Mouse (Mus musculus) mesoderm, embryonic 11.5 days (tissue): ENCODE measurements around the gene Rabif.
A peak's percentile ranks its signal among the peaks of the same experiment; 100 is the strongest.

Source experiments
- DNase-seq: peaks from one replicate; pipeline ENCODE4 v3.0.0-alpha.2; 2012; ENCODE audit warnings: low read depth, low spot score

Rabif gene

DNA sequence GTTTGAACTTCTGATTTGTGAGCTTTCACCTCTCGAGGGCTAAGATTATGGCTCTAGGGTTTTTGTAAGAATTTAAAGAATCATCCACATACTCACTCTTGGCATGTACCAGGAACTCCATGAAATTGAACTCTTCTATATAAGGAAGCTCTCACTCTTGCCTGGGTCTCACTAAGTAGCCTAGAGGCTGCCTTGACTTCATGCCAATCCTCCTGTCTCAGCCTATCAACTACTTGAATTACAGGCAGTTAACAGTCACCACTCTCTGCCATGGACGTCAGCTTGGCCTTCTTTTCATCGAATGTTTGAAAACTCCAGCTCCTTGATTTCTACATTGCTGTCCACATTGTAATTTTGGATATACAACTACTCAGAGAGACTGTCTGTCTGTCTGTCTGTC lies 57.9 kb downstream of the Rabif start:
- no peak for DNase-seq

DNA sequence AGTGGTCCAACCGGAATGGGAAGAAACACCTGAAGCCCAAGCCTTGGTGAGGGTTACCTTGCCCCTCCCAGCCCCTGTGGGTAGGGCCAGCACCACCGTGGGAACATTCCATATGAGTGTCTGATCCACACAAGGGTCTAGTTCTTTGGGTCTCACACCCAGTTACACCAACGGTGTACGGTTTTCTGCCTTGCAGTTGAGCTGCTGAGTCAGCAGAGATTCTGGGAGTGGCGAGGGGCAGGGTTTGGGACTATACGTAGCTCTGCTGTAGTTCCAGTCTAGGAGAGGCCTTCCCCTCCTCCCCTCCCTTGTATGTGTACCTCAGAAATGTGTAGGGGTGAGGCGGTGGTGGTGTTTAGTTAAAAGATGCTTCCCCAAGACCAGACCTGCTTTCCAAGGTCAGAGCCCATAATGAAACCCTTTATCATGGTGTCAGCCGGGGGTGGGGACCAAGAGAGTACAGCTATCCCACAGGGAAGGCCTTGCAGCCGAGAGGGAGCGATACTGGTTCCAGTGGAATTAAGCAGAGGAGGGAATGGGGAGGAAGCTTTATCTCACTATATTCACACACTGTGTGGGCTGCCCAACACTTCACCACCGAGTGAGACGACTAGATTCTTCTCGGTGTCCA lies 60.9 kb downstream of the Rabif start:
- no peak for DNase-seq

DNA sequence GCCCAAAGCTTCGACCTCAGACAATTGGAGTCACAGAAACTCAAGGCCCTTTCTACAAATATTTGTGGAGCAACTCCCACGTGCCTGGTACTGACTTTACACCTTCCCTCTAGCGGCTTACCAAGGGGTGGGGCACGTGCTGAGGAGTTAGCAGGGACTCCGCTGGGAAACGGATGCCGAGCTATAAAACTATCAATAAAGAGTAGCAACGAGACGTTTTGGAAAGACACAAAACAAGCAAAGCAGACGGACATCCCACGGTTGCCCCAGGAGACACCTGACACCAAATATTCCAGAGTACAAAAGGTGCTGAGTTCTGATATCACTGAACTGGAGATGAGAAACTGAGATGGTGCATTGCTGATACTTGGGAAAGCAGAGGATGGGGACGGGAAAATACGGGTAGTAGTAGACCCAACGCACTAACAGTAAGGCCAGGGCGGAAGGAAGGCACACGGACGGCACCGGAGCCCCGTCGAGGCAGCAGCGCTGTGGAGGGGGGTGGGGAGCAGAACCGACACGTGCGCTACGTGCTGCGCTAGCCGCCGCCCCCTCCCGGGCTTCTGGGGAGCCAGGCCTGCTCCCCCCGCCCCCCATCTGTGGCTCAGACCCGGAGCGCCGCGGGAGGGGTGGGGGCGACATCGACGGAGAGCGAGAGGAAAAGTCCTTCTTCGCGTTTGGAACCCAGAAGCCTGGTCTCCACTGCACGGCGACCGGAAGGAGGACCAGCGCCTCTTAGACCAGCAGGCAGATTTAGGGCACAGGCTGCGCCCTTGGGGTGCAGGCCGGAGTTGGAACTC lies 61.6 kb downstream of the Rabif start:
- peak; percentile 20 for DNase-seq

DNA sequence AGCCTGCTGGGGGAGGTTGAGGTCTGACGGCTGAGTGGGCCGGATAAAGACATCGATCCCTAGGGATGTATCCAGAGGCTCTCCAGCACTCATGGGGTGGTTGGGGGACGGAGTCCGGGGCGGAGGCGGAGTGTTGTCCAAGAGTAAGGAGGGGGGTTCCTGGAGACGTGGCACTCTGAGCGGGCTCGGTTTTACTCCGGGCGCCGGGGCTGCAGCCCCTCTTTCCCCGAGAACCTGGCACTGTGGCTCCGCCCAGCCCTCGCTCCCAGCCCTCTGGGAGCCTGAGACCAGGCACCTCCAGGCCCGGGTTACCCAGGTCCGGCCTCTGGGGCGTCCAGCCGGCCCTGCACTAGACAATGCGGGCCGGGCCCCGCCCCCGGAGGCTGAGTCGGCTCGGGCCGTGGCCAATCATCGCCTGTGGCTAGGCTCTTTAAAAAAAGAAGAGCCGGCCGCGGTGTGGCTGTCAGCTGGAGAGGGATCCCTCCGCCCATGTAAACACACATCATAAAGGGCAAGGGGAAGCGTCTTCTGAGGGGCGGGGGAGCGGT lies 62.3 kb downstream of the Rabif start:
- peak; percentile 96 for DNase-seq
